Mouse (Mus musculus): ENCODE data around the gene Fam189a1. TPM values are rescaled to one million over a fixed set of nuclear protein-coding genes. Genes with fewer than 3 reads are reported as not detected.

Fam189a1 gene
- polyA plus RNA-seq, 1 experiment from 2014 or later, result 2.7 TPM

GRCm38 (mm10) chr7:64973590-64974262 lies 182.6 kb downstream of the Fam189a1 start:
- WGBS, result 71% methylated on average over 4 of the region's 4 CpGs
- no peak overlapping the region for H3K27ac ChIP-seq (ENCODE audit: low read depth, low read length)
- ATAC-seq (replicated peaks; ENCODE audit: low FRiP score), result no peak

GRCm38 (mm10) chr7:64962128-64962527 lies 194.2 kb downstream of the Fam189a1 start:
- ATAC-seq (replicated peaks; ENCODE audit: low FRiP score), result no peak
- Histone ChIP-seq H3K27ac (ENCODE audit: low read depth, low read length) (no peak overlapping the region), H3K27me3 (ENCODE audit: control insufficient read depth, insufficient read depth, low read length) (no peaks in the 10 kb centered on the region)

More at GRCm38 (mm10) chr7:64973590-64974262, 182.6 kb downstream of the Fam189a1 start:
- no peaks in the 10 kb centered on the region for H3K36me3 ChIP-seq (ENCODE audit: control insufficient read depth, insufficient read depth, low read length)
- H3K4me1 ChIP-seq (replicated peaks; ENCODE audit: control insufficient read depth, insufficient read depth, low read length), result no peaks in the 10 kb centered on the region
- no peaks in the 10 kb centered on the region for H3K27me3 ChIP-seq (ENCODE audit: control insufficient read depth, insufficient read depth, low read length)
- H3K4me2 ChIP-seq (ENCODE audit: low read depth, low read length, severe bottlenecking), result no peak overlapping the region
- no peak overlapping the region for H3K4me3 ChIP-seq (ENCODE audit: low read depth, low read length)
- H3K9me3 ChIP-seq (ENCODE audit: control insufficient read depth, low read length), result no peaks in the 10 kb centered on the region
- DNase-seq (ENCODE audit: low spot score), result no peak
- no peak overlapping the region for H3K9ac ChIP-seq (ENCODE audit: low read length)

GRCm38 (mm10) chr7:64959087-64959486 lies 197.3 kb downstream of the Fam189a1 start:
- H3K27ac ChIP-seq (ENCODE audit: low read depth, low read length), result no peak overlapping the region

More at GRCm38 (mm10) chr7:64962128-64962527, 194.2 kb downstream of the Fam189a1 start:
- WGBS, result 90% methylated on average over 3 of the region's 3 CpGs
- Histone ChIP-seq H3K4me1 (replicated peaks; ENCODE audit: control insufficient read depth, insufficient read depth, low read length) (no peaks in the 10 kb centered on the region), H3K4me2 (ENCODE audit: low read depth, low read length, severe bottlenecking) (no peak overlapping the region), H3K36me3 (ENCODE audit: control insufficient read depth, insufficient read depth, low read length) (no peaks in the 10 kb centered on the region), H3K4me3 (ENCODE audit: low read depth, low read length) (no peak overlapping the region), H3K9ac (ENCODE audit: low read length) (no peak overlapping the region), H3K9me3 (ENCODE audit: control insufficient read depth, low read length) (no peaks in the 10 kb centered on the region)
- DNase-seq (ENCODE audit: low spot score), result no peak

GRCm38 (mm10) chr7:64952181-64952580 lies 204.2 kb downstream of the Fam189a1 start:
- H3K4me1 ChIP-seq (replicated peaks; ENCODE audit: control insufficient read depth, insufficient read depth, low read length), result no peaks in the 10 kb centered on the region
- no peaks in the 10 kb centered on the region for H3K36me3 ChIP-seq (ENCODE audit: control insufficient read depth, insufficient read depth, low read length)
- ATAC-seq (replicated peaks; ENCODE audit: low FRiP score) (no peak), DNase-seq (ENCODE audit: low spot score) (no peak)
- H3K9me3 ChIP-seq (ENCODE audit: control insufficient read depth, low read length), result no peaks in the 10 kb centered on the region
- no peak overlapping the region for H3K4me2 ChIP-seq (ENCODE audit: low read depth, low read length, severe bottlenecking)
- H3K27me3 ChIP-seq (ENCODE audit: control insufficient read depth, insufficient read depth, low read length), result no peaks in the 10 kb centered on the region
- H3K9ac ChIP-seq (ENCODE audit: low read length), result no peak overlapping the region
- WGBS, result 38% methylated on average over 2 of the region's 2 CpGs
- H3K27ac ChIP-seq (ENCODE audit: low read depth, low read length), result no peak overlapping the region
- H3K4me3 ChIP-seq (ENCODE audit: low read depth, low read length), result no peak overlapping the region

More at GRCm38 (mm10) chr7:64959087-64959486, 197.3 kb downstream of the Fam189a1 start:
- WGBS, result 46% methylated on average over 6 of the region's 6 CpGs
- no peak overlapping the region for H3K9ac ChIP-seq (ENCODE audit: low read length)
- ATAC-seq (replicated peaks; ENCODE audit: low FRiP score) (no peak), DNase-seq (ENCODE audit: low spot score) (no peak)
- H3K36me3 ChIP-seq (ENCODE audit: control insufficient read depth, insufficient read depth, low read length), result no peaks in the 10 kb centered on the region
- H3K4me1 ChIP-seq (replicated peaks; ENCODE audit: control insufficient read depth, insufficient read depth, low read length), result no peaks in the 10 kb centered on the region
- H3K27me3 ChIP-seq (ENCODE audit: control insufficient read depth, insufficient read depth, low read length), result no peaks in the 10 kb centered on the region
- H3K4me3 ChIP-seq (ENCODE audit: low read depth, low read length), result no peak overlapping the region
- H3K9me3 ChIP-seq (ENCODE audit: control insufficient read depth, low read length), result no peaks in the 10 kb centered on the region
- no peak overlapping the region for H3K4me2 ChIP-seq (ENCODE audit: low read depth, low read length, severe bottlenecking)

GRCm38 (mm10) chr7:64950771-64951099 lies 205.6 kb downstream of the Fam189a1 start:
- Histone ChIP-seq H3K9me3 (ENCODE audit: control insufficient read depth, low read length) (no peaks in the 10 kb centered on the region), H3K4me3 (ENCODE audit: low read depth, low read length) (no peak overlapping the region), H3K27ac (ENCODE audit: low read depth, low read length) (no peak overlapping the region), H3K4me1 (replicated peaks; ENCODE audit: control insufficient read depth, insufficient read depth, low read length) (no peaks in the 10 kb centered on the region), H3K4me2 (ENCODE audit: low read depth, low read length, severe bottlenecking) (no peak overlapping the region), H3K36me3 (ENCODE audit: control insufficient read depth, insufficient read depth, low read length) (no peaks in the 10 kb centered on the region), H3K9ac (ENCODE audit: low read length) (no peak overlapping the region), H3K27me3 (ENCODE audit: control insufficient read depth, insufficient read depth, low read length) (no peaks in the 10 kb centered on the region)
- ATAC-seq (replicated peaks; ENCODE audit: low FRiP score) (no peak), DNase-seq (ENCODE audit: low spot score) (no peak)
- 72% methylated on average over 2 of the region's 2 CpGs for WGBS

- Histone ChIP-seq H3K27me3 (ENCODE audit: control insufficient read depth, insufficient read depth, low read length) (no peaks in the 10 kb centered on the region), H3K9me3 (ENCODE audit: control insufficient read depth, low read length) (no peaks in the 10 kb centered on the region), H3K4me1 (replicated peaks; ENCODE audit: control insufficient read depth, insufficient read depth, low read length) (no peaks in the 10 kb centered on the region), H3K27ac (ENCODE audit: low read depth, low read length) (no peak overlapping the region), H3K9ac (ENCODE audit: low read length) (no peak overlapping the region), H3K4me2 (ENCODE audit: low read depth, low read length, severe bottlenecking) (no peak overlapping the region), H3K4me3 (ENCODE audit: low read depth, low read length) (no peak overlapping the region), H3K36me3 (ENCODE audit: control insufficient read depth, insufficient read depth, low read length) (no peaks in the 10 kb centered on the region)
- DNase-seq (ENCODE audit: low spot score) (peak; percentile 71), ATAC-seq (replicated peaks; ENCODE audit: low FRiP score) (no peak)
- WGBS, result 55% methylated on average over 12 of the region's 12 CpGs
Measured at GRCm38 (mm10) chr7:64949910-64950770, 206.2 kb downstream of the Fam189a1 start.

GRCm38 (mm10) chr7:64949465-64949864 lies 206.9 kb downstream of the Fam189a1 start:
- no peak for ATAC-seq (replicated peaks; ENCODE audit: low FRiP score)
- 89% methylated on average over 1 of the region's 1 CpGs for WGBS
- Histone ChIP-seq H3K27ac (ENCODE audit: low read depth, low read length) (no peak overlapping the region), H3K36me3 (ENCODE audit: control insufficient read depth, insufficient read depth, low read length) (no peaks in the 10 kb centered on the region), H3K4me3 (ENCODE audit: low read depth, low read length) (no peak overlapping the region), H3K9ac (ENCODE audit: low read length) (no peak overlapping the region), H3K4me2 (ENCODE audit: low read depth, low read length, severe bottlenecking) (no peak overlapping the region), H3K4me1 (replicated peaks; ENCODE audit: control insufficient read depth, insufficient read depth, low read length) (no peaks in the 10 kb centered on the region), H3K9me3 (ENCODE audit: control insufficient read depth, low read length) (no peaks in the 10 kb centered on the region), H3K27me3 (ENCODE audit: control insufficient read depth, insufficient read depth, low read length) (no peaks in the 10 kb centered on the region)
- no peak for DNase-seq (ENCODE audit: low spot score)

- DNase-seq (ENCODE audit: low spot score) (no peak), ATAC-seq (replicated peaks; ENCODE audit: low FRiP score) (no peak)
- H3K9ac ChIP-seq (ENCODE audit: low read length), result no peak overlapping the region
- no peak overlapping the region for H3K27ac ChIP-seq (ENCODE audit: low read depth, low read length)
- no peaks in the 10 kb centered on the region for H3K36me3 ChIP-seq (ENCODE audit: control insufficient read depth, insufficient read depth, low read length)
- H3K4me1 ChIP-seq (replicated peaks; ENCODE audit: control insufficient read depth, insufficient read depth, low read length), result no peaks in the 10 kb centered on the region
- no peaks in the 10 kb centered on the region for H3K9me3 ChIP-seq (ENCODE audit: control insufficient read depth, low read length)
- H3K4me3 ChIP-seq (ENCODE audit: low read depth, low read length), result no peak overlapping the region
- 82% methylated on average over 5 of the region's 5 CpGs for WGBS
- H3K27me3 ChIP-seq (ENCODE audit: control insufficient read depth, insufficient read depth, low read length), result no peaks in the 10 kb centered on the region
- H3K4me2 ChIP-seq (ENCODE audit: low read depth, low read length, severe bottlenecking), result no peak overlapping the region
Measured at GRCm38 (mm10) chr7:64944686-64945085, 211.7 kb downstream of the Fam189a1 start.
